Mouse (Mus musculus) cerebellum, adult 11 months (tissue): ENCODE measurements around the gene Pgm2.

Experiments
- DNase-seq: peaks from one replicate; pipeline ENCODE4 v3.0.0; 2022

The Pgm2 gene

GRCm38 (mm10) chr5:64092748-64093292 is at the start of gene Pgm2:
TSS of gene Pgm2 (plus strand) at chr5:64092950.
- peak; percentile 70 for DNase-seq

DNA sequence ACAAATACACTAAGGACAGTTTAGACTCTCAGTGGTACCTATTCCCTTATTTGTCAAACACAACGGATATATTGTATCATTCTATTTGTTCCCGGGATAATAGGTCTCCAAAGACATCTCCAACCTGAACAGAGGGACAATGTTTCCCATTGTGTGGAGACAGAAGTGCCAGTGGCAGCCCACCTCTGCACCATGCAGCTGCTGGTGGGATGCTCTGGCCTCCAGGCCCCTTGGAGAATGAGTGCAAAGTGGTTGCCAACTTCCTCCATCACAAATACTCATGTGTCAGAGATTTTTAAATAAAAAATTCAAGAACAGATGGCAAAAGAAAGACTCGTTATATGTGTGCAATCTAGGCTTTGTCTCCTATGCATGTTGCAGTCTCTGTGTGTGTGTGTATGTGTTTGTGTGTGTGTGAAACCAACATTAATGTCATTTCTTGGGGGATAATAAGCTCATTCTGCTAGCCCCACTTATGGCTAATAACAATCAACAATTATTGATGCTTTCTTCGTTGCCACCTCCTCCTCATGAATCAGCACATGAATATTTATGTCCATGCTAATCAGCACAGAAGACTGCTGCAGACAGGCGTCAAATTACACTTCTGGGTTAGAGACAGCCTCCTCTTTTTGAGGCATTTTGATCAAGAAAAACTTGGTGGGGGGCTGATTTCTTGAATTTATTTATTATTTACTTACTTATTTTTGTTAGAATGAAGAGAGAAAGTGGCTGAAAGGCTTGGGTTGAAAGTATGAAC is 48.9 kb upstream of the Pgm2 start:
- no peak for DNase-seq

DNA sequence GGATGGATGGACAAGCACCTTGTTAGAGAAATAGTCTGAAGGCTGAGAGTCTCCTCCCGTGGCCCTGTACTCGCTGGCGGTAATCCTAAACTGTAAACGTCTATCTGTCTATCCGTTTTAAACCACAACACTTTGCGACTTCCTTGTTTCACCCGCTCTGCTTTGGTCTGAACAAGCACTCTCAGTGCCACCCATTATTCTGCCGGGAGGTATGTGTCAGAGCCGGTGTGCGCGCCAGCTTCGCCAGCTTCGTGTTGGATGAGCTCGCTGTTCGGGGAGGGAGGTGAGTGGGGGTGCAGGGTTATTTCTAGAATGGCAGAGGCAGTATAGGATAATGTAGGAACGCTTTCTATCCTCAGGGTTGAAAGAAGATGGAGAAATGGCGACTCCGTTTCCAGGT is 48.0 kb upstream of the Pgm2 start:
- no peak for DNase-seq

DNA sequence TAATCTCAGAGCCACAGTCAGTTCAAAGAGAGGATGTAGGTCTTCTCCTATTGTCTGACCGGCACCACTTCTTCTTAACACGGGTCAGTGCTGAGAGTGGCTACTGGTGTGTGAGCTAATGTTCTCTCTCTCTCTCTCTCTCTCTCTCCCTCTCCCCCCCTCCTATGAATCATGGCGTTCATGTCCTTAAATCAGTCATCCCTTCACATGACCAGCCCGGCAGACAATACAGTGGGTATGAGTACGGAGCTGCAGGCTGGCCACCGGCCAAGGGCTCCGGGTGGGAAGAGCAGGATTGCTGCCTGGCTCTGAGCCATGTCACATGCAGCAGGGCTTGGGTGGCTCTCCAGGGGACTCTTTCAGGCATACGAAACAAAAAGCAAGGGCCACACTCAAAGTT is 47.2 kb upstream of the Pgm2 start:
- no peak for DNase-seq

DNA sequence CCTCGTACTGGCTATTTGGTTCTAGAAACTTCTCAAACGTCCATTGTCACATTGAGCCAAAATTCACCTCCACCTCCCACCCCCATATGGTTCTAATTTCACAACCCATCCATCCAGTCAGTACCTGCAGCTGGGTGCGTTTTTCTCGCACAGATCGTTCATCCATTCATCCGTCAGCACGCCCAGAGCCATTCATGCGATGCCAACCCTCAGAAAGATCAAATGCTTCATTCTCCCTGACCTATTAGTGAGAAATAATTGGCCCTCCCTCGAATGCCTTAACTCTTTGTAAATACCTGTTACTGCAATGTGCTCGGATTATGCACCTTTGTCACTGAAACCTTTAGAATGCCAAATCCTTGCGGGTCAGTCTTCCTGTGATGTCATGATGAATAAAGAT is 45.8 kb upstream of the Pgm2 start:
- no peak for DNase-seq

- no peak for DNase-seq
These were observed 44.8 kb upstream of the Pgm2 start for GRCm38 (mm10) chr5:64047921-64048320.

DNA sequence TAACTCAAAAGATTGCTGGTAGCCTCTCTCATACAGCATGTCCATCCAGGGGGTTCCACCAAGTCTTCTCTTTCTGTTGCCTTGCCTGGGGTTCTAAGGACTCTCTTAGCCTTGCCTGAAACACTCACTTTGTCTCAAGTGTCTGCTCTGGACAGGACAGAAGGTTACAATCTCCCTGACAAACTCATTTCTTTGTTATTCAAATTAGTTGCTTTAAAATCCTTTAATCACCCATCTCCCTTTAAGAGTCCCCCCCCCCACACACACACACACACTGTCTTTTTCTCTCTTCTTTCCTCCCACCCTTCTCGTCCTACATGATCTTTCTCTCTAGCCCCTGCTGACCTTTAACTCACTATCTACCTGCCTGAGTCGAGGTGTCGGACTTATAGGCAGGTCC is 44.1 kb upstream of the Pgm2 start:
- no peak for DNase-seq

DNA sequence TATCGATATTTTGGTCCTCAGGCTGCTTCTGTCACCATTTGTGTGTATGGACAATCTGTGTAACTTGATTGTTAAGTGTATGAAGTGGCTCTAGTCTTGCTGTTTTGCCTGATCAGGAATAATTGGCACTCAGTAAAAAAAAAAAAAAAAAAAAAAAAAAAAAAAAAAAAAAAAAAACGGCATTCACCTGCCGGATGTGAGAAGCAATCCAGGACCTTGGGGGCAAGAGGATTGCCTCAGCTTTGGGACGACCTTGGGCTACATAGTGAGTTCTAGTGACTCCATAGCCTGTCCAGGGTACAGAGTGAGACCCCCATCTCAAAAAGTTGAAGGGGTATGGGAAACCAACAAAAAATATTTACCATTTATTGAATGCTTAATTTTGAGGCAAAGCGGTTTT is 43.5 kb upstream of the Pgm2 start:
- no peak for DNase-seq

GRCm38 (mm10) chr5:64053010-64053409 is 39.7 kb upstream of the Pgm2 start:
- no peak for DNase-seq

DNA sequence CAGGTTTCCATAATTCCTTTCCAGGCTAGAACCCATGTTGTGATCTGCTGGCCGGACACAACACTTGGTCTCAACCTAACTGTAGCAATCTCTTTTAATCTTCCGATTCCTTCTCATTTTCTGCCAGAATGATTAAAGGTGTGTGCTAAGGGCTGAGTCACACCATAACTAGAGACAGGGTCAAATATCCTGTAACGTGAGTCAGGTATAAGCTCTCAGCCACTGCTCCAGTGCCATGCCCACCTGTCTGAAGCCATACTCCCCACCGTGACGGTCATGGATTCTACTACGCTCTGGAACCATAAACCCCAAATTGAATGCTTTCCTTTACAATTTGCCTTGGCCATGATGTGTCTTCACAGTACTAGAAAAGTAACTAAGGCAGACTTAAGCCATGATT is 36.5 kb upstream of the Pgm2 start:
- no peak for DNase-seq

GRCm38 (mm10) chr5:64060881-64061280 is 31.9 kb upstream of the Pgm2 start:
- DNase-seq, result no peak

GRCm38 (mm10) chr5:64061643-64062042 is 31.1 kb upstream of the Pgm2 start:
- DNase-seq, result no peak

- DNase-seq, result no peak
These were observed 29.7 kb upstream of the Pgm2 start for GRCm38 (mm10) chr5:64062882-64063621.

DNA sequence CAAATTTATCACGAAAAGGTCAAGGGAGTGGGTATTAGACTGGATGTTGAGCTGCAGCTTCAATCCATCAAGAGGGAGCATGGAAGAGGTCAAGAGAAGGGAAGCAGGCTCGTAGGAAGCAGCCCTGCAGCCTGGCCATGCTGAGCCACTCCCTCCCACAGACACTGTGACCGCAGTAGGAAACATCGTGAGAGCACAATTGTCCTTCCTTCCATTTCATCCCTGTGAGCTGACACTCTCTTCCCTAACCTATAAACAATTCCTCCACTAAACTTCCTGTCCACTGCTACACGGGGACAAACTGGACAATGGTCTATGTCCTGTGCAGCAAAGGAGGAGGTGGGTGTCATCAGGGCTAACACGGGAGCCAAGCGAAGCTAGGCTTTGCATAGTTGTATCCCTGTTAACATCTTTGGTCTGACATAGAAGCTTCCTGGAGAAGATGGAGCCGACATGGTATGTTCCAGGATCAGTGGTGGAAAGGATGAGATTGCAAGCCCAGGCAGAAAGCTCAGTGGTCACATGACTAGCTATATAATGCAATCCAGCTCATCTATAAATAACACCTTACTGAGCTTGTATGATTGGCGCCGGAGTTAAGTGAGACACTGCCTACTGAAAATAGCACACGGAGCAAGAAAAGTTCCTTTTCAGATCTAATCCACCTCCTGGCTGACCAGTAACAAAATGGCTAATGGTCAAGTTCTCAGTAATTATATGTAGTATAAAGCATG is 29.0 kb upstream of the Pgm2 start:
- no peak for DNase-seq

DNA sequence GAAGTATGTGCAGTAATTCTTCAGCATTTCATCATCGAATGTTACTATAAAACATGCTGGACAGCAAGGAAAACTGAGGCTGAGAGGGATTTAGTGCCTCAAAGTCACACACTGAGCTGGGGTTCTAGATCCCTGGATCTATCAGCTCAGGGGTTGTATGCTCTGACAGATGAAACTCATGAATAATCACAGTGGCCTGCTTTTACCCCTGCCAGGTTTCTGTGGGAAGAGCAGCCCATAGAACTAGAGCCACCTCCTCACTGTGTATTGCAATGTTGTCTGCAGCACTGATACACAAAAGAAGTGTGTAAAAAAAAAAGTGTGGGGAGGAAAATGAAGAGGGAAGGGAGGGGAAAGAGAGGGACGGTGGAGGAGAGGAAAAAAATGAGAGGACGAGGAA is 28.3 kb upstream of the Pgm2 start:
- DNase-seq, result no peak

DNA sequence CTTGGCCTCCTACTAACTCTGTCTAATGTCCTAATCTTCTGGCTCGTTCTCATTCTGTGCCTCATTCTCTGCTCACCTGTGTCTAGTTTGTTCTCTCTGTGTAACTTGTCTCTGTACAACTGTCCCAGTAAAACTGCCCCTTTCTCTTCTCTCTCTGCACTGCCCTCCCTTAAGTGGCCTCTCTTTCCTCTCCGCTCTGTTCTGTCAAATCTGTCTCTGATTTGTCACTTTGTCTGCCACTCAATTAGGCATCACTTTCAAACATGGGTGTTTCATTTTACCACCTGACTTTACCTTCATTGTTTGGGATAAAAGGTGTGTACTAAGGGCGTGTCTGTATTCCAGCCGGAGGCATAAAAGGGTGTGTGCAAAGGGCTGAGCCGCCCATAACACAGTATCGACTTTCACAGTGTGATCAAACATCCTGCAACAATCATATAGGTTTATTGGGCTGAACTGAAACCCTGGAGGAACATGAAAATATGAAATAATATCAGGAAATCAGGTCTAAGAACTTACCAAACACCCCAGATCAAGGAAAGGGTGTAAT is 27.2 kb upstream of the Pgm2 start:
- DNase-seq, result no peak

GRCm38 (mm10) chr5:64066159-64066558 is 26.6 kb upstream of the Pgm2 start:
- no peak for DNase-seq

DNA sequence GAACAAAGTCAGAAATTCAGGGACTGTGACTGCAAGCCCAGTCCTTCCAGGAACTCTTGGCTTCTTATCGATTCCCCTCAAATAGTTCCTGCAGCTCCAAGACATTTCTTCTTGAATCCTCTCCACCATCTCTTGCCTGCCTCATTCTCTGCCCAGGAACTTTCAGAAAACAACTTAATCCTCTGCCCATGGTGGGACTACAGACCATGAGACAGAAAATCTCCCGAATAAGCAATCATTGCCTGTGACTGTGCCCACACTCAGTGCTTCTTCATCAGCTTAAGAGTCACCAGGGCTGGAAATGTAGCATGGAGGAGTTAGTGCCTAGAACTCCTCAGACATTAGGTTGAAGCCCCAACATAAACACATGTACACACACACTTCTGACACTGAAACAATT is 25.2 kb upstream of the Pgm2 start:
- no peak for DNase-seq

DNA sequence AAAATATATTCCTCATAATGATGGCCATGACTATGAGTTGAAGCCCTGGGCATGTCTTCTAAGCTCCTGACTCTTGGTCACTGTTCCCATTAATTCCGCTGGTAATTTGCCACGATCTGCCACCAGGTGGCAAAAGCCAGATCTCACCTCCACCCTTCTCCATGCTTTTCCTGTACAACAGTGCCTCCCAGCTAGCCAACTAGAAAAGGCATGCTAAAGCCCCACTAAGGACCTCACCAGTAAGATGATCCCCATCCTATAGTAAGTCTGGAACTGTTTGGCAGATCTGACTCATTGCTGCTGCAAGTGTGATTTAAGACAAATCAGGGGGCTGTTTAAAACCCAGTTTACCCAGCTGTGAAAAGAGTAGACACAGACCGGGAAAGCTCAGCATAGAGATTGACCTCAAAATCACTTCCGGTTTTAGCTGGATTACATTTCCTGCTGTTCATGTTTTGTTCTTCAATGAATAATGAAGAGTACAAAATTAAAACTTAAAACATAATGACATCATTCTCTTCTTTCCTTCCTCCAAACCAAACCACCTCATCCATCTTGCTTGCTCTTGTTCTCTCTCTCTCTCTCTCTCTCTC is 22.6 kb upstream of the Pgm2 start:
- peak; percentile 79 for DNase-seq

DNA sequence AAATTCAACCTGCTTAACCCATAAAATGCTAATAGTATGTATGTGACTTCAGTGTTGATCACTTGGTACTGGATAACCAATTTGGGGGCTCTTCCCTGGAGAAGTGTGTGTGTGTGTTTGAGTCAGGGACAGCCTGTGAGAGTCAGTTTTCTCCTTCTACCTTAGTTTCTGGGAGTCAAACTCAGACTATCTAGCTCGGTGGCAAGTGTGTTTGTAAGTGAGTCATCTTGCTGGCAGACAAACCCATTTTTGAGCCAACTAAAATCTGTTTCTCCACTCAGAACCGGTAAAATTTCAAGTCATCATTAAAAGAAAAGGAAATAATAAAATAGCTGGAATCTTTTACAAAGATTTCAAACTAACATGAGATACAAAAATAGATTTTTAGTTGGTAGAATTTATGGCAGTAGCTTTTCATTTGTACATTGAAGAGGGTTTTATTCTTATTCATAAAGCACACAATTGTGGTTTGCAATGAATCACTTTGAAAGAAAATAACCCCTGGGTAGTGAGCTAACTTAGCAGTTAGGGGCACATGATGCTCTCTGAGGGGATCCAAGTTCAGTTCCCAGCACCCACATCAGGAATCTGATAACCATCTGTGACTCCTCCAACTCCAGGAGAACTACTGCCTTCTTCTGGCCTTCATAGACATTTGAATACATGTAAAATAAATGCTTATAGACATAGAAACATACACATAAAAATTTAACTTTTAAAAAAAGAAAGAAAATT is 21.8 kb upstream of the Pgm2 start:
- DNase-seq, result no peak

DNA sequence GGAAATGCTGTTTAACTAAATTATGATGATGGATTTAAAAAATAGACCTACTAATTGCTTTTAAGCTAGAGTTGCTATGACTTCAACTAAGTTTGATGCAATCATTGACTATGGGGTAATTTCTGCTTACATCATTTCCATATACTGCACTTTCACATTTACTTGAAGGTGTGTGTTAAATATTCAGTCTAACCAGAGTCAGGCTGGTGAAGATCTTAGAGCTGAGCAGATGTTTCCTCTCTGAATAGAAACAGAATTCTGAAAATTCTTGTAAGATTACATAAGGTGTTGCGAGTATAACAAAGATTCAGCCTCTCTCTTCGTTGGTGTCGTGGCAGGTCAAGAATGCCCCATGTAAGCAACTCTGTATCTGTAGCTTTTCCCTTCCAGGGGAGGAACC is 18.3 kb upstream of the Pgm2 start:
- DNase-seq, result no peak

DNA sequence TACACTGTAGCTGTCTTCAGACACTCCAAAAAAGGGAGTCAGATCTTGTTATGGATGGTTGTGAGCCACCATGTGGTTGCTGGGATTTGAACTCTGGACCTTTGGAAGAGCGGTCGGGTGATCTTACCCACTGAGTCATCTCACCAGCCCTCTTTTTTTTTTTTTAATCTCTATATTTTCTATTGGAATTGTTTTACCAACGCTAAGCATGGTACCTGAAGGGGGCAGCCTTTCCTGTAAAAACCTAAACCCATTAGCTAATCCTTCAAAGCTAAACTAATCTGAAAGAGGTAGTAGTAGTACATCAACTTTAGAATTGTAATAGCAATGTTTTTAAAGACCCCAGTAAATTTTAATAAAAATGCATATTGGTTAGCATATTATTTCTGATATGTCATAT is 17.2 kb upstream of the Pgm2 start:
- DNase-seq, result no peak
